Mouse (Mus musculus) intestine, embryonic 15.5 days (tissue): ENCODE measurements around the gene Ints7. TPM values are rescaled to one million over a fixed set of nuclear protein-coding genes. Genes with fewer than 3 reads are reported as not detected.

ENCODE experiments used
- ATAC-seq: fragments of 200-750 bp; cut with Nextera tagmentation; 2 replicates; pipeline ENCODE4 v1.8.0; 2017; ENCODE audit warnings: moderate TSS enrichment, moderate library complexity
- H3K27ac ChIP-seq: fragments of 300-500 bp; sonication (generic); 2 replicates; pipeline ENCODE4 v1.5.1; 2015; ENCODE audit warnings: mild to moderate bottlenecking, inconsistent platforms
- H3K27me3 ChIP-seq: fragments of 300-500 bp; sonication (generic); replicated peaks from 2 replicates; pipeline ENCODE4 v1.6.1; 2015; ENCODE audit warnings: inconsistent platforms
- H3K36me3 ChIP-seq: fragments of 300-500 bp; sonication (generic); 2 replicates; pipeline ENCODE4 v1.6.1; 2015; ENCODE audit warnings: inconsistent platforms
- H3K4me1 ChIP-seq: fragments of 300-500 bp; sonication (generic); replicated peaks from 2 replicates; pipeline ENCODE4 v1.6.1; 2015; ENCODE audit warnings: inconsistent platforms
- H3K4me2 ChIP-seq: fragments of 300-500 bp; sonication (generic); replicated peaks from 2 replicates; pipeline ENCODE4 v1.6.1; 2015; ENCODE audit warnings: mild to moderate bottlenecking, inconsistent platforms
- H3K4me3 ChIP-seq: fragments of 300-500 bp; sonication (generic); replicated peaks from 2 replicates; pipeline ENCODE4 v1.5.1; 2015; ENCODE audit warnings: inconsistent platforms
- H3K9ac ChIP-seq: fragments of 300-500 bp; sonication (generic); 2 replicates; pipeline ENCODE4 v1.6.1; 2015; ENCODE audit warnings: inconsistent platforms
- H3K9me3 ChIP-seq: fragments of 300-500 bp; sonication (generic); 2 replicates; pipeline ENCODE4 v1.6.1; 2016; ENCODE audit warnings: inconsistent platforms
- WGBS: fragments of 180-500 bp; shearing (Covaris S2); methylation state at CpG from one replicate; pipeline ENCODE4 v1.1.7; 2015; 5-methylcytosine and 5-hydroxymethylcytosine counted together
- polyA plus RNA-seq: library from polyadenylated mRNA; unstranded; fragments of >200 nt; fragmentation: Nextera tagmentation; extraction: Ambion mirVana; gene quantifications from 2 replicates; pipeline ENCODE4 v1.2.1, GENCODE M21; 2015

Ints7 gene
- polyA plus RNA-seq, 1 experiment from 2014 or later = 44.7 TPM

DNA sequence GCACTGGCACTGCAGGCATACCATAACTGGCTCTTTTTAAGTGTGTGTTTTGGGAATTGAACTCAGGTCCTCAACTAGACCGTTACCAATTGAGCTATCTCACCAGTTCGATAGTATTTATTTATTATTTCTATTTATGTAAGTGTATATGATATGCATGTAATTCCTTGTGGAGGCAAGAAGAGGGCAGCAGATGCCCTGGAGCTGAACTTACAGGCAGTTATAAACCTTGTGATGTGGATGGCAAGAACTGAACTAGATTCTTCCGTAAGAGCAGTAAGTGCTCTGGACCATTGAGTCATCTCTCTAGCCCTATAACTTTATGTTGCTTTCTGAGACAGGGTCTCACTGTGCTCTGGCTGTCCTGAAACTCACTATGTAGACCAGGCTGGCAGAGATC is 11.6 kb downstream of the Ints7 start:
- H3K4me1 ChIP-seq = no peaks in the 10 kb centered on the region
- ATAC-seq = no peak
- no peak overlapping the region for H3K4me3 ChIP-seq
- H3K9me3 ChIP-seq = no peaks in the 10 kb centered on the region
- H3K4me2 ChIP-seq = no peak overlapping the region
- no peak overlapping the region for H3K9ac ChIP-seq
- H3K27me3 ChIP-seq = no peaks in the 10 kb centered on the region
- H3K27ac ChIP-seq = no peak overlapping the region
- H3K36me3 ChIP-seq = peaks cover 32% of the 10 kb centered on the region
- 93% methylated on average over 3 of the region's 3 CpGs for WGBS

DNA sequence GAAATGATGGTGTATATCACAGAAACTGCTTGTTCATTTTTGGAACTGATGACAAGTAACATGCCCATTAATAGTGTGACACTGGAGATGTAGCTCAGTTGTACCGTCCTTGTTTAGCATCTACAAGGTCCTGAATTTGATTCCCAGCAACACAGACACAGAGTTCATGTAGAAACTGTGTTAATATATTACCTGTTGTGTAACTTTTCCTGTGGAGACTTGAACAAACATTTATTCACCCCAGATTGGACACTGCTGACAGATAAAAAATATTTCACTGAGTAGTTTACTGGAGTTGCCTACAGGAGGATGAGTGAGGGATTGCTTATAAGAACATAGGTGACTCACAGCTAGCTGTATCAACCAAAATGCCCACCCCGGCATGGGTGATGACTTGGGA is 13.3 kb downstream of the Ints7 start:
- no peak for ATAC-seq
- no peak overlapping the region for H3K4me2 ChIP-seq
- no peak overlapping the region for H3K4me3 ChIP-seq
- no peak overlapping the region for H3K9ac ChIP-seq
- H3K9me3 ChIP-seq = no peaks in the 10 kb centered on the region
- H3K4me1 ChIP-seq = no peaks in the 10 kb centered on the region
- 98% methylated on average over 2 of the region's 2 CpGs for WGBS
- peaks cover 31% of the 10 kb centered on the region for H3K36me3 ChIP-seq
- H3K27ac ChIP-seq = no peak overlapping the region
- no peaks in the 10 kb centered on the region for H3K27me3 ChIP-seq

- Histone ChIP-seq H3K4me2 (no peak overlapping the region), H3K4me1 (no peaks in the 10 kb centered on the region), H3K9ac (no peak overlapping the region), H3K4me3 (no peak overlapping the region), H3K36me3 (peaks cover 39% of the 10 kb centered on the region), H3K27ac (no peak overlapping the region), H3K9me3 (no peaks in the 10 kb centered on the region), H3K27me3 (no peaks in the 10 kb centered on the region)
- ATAC-seq = no peak
- WGBS = 85% methylated on average over 12 of the region's 12 CpGs
These were observed 16.7 kb downstream of the Ints7 start for GRCm38 (mm10) chr1:191592016-191592720.

- no peak overlapping the region for H3K27ac ChIP-seq
- ATAC-seq = no peak
- no peak overlapping the region for H3K9ac ChIP-seq
- H3K4me3 ChIP-seq = no peak overlapping the region
- H3K36me3 ChIP-seq = peaks cover 30% of the 10 kb centered on the region
- H3K9me3 ChIP-seq = no peaks in the 10 kb centered on the region
- no peaks in the 10 kb centered on the region for H3K27me3 ChIP-seq
- H3K4me2 ChIP-seq = no peak overlapping the region
- WGBS = 92% methylated on average over 8 of the region's 8 CpGs
- H3K4me1 ChIP-seq = no peaks in the 10 kb centered on the region
These were observed 20.6 kb downstream of the Ints7 start for GRCm38 (mm10) chr1:191596076-191596475.

DNA sequence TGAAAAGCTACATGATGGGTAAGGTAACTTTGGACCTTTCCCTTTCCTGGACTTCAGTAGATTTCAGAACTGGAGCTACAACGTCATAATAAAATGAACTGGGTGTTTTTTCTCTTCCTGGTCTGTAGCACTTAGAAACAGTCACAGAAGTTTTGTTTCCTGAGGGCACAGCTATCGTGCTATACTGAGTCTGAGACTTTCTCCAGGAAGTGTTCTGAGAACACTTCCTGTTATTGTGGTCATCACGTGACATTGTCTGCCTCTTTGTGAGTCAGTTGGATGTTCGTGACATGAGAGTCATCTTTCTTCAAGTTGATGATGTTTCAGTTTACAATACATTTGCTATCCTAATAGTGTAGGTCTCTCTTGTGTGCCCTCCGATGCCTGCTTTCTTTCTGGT is 23.8 kb downstream of the Ints7 start:
- 67% methylated on average over 5 of the region's 5 CpGs for WGBS
- Histone ChIP-seq H3K4me2 (no peak overlapping the region), H3K27ac (no peak overlapping the region), H3K4me3 (no peak overlapping the region), H3K36me3 (peaks cover 20% of the 10 kb centered on the region), H3K27me3 (no peaks in the 10 kb centered on the region), H3K9ac (no peak overlapping the region), H3K4me1 (no peaks in the 10 kb centered on the region), H3K9me3 (no peaks in the 10 kb centered on the region)
- no peak for ATAC-seq

- Histone ChIP-seq H3K4me1 (no peaks in the 10 kb centered on the region), H3K36me3 (peaks cover 35% of the 10 kb centered on the region), H3K27me3 (no peaks in the 10 kb centered on the region), H3K4me2 (no peak overlapping the region), H3K4me3 (no peak overlapping the region), H3K9me3 (no peaks in the 10 kb centered on the region), H3K9ac (no peak overlapping the region), H3K27ac (no peak overlapping the region)
- no peak for ATAC-seq
- 83% methylated on average over 3 of the region's 3 CpGs for WGBS
These were observed 29.3 kb downstream of the Ints7 start for GRCm38 (mm10) chr1:191604690-191605089.

DNA sequence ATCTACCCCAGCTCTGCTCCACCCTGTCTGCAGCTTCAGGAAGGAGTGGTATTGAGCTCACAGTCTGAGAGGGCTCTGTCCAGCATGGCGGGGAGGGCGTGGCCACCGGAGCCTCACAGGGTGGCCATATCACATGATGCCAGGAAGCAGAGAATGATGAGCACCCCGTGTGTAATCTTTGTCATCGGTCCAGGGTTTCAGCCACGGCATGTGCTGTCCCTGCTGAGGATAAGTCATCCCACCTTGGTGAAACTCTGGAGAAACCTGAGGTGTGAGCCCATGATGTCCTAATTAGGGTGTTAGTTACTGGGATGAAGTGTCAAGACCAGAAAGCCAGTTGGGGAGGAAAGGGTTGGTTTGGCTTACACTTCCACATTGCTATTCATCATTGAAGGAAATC is 33.6 kb downstream of the Ints7 start:
- no peak overlapping the region for H3K4me2 ChIP-seq
- H3K4me1 ChIP-seq = no peaks in the 10 kb centered on the region
- no peak overlapping the region for H3K4me3 ChIP-seq
- H3K27ac ChIP-seq = no peak overlapping the region
- H3K27me3 ChIP-seq = no peaks in the 10 kb centered on the region
- no peaks in the 10 kb centered on the region for H3K9me3 ChIP-seq
- no peak overlapping the region for H3K9ac ChIP-seq
- ATAC-seq = no peak
- peaks cover 52% of the 10 kb centered on the region for H3K36me3 ChIP-seq
- 90% methylated on average over 6 of the region's 6 CpGs for WGBS

- Histone ChIP-seq H3K36me3 (peaks cover 53% of the 10 kb centered on the region), H3K9me3 (no peaks in the 10 kb centered on the region), H3K27ac (no peak overlapping the region), H3K27me3 (no peaks in the 10 kb centered on the region), H3K4me3 (no peak overlapping the region), H3K9ac (no peak overlapping the region), H3K4me2 (no peak overlapping the region), H3K4me1 (no peaks in the 10 kb centered on the region)
- ATAC-seq = no peak
- WGBS = 80% methylated on average over 1 of the region's 1 CpGs
These were observed 34.1 kb downstream of the Ints7 start for GRCm38 (mm10) chr1:191609578-191609977.

GRCm38 (mm10) chr1:191610357-191610756 is 34.9 kb downstream of the Ints7 start:
- peaks cover 52% of the 10 kb centered on the region for H3K36me3 ChIP-seq
- H3K9me3 ChIP-seq = no peaks in the 10 kb centered on the region
- 94% methylated on average over 7 of the region's 7 CpGs for WGBS
- no peak for ATAC-seq
- H3K4me3 ChIP-seq = no peak overlapping the region
- H3K4me2 ChIP-seq = no peak overlapping the region
- no peak overlapping the region for H3K27ac ChIP-seq
- no peak overlapping the region for H3K9ac ChIP-seq
- no peaks in the 10 kb centered on the region for H3K4me1 ChIP-seq
- H3K27me3 ChIP-seq = no peaks in the 10 kb centered on the region

DNA sequence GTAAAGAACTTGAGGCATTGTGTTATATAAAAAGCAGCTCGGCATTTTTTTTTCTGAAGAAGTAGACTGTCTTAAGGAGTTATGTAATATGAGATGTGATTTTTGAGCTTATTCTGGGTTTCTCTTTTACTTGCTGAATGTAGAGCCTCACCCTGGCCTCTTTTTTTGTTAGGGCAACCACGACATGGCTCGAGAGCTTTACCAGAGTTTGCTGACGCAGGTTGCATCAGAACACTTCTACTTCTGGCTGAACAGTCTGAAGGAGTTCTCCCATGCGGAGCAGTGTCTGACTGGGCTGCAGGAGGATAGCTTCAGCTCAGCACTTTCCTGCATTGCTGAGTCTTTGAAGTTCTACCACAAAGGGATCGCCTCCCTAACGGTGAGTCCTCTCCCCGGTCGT is 36.2 kb downstream of the Ints7 start:
- H3K4me1 ChIP-seq = no peaks in the 10 kb centered on the region
- no peak for ATAC-seq
- no peak overlapping the region for H3K4me3 ChIP-seq
- no peaks in the 10 kb centered on the region for H3K9me3 ChIP-seq
- peaks cover 57% of the 10 kb centered on the region for H3K36me3 ChIP-seq
- 91% methylated on average over 9 of the region's 9 CpGs for WGBS
- H3K4me2 ChIP-seq = no peak overlapping the region
- H3K27me3 ChIP-seq = no peaks in the 10 kb centered on the region
- H3K9ac ChIP-seq = no peak overlapping the region
- H3K27ac ChIP-seq = no peak overlapping the region

DNA sequence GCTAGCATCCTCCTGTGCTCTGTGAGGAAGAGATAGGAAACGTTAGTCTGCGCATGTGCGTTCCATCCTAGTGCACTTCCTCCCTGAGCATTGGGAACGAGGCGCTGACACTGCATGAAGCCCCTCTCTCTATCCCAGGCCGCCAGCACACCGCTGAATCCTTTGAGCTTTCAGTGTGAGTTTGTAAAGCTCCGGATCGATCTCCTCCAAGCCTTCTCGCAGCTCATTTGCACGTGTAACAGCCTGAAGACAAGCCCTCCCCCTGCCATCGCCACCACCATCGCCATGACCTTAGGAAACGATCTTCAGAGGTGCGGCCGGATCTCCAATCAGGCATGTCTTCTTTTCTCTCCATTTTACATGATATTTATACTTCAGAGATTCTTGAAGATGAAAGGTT is 37.4 kb downstream of the Ints7 start:
- H3K4me1 ChIP-seq = no peaks in the 10 kb centered on the region
- no peak for ATAC-seq
- H3K27ac ChIP-seq = no peak overlapping the region
- no peaks in the 10 kb centered on the region for H3K27me3 ChIP-seq
- H3K4me2 ChIP-seq = no peak overlapping the region
- peaks cover 56% of the 10 kb centered on the region for H3K36me3 ChIP-seq
- H3K9me3 ChIP-seq = no peaks in the 10 kb centered on the region
- no peak overlapping the region for H3K9ac ChIP-seq
- no peak overlapping the region for H3K4me3 ChIP-seq
- WGBS = 87% methylated on average over 16 of the region's 16 CpGs

DNA sequence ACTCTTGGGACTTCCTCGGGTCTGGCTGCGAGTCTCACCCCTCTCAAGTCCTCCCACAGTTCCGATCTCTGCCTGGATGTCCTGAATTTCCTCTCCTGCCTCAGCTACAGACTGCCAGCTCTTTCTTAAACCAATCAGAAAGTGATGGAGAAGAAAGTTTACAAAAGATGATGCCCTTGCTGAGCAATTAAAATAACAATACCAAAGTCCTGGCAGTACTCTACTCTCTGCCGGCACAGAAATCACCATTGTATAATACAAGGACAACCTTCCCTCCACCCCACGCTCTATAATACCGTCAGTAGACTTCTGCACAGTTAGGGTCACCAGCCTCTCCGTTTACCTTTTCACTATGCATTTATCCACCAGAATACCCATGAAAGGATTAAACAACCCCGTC is 40.8 kb downstream of the Ints7 start:
- Histone ChIP-seq H3K36me3 (peaks cover 64% of the 10 kb centered on the region), H3K27ac (no peak overlapping the region), H3K27me3 (no peaks in the 10 kb centered on the region), H3K4me2 (no peak overlapping the region), H3K9me3 (no peaks in the 10 kb centered on the region), H3K4me1 (no peaks in the 10 kb centered on the region), H3K9ac (no peak overlapping the region), H3K4me3 (no peak overlapping the region)
- 95% methylated on average over 8 of the region's 8 CpGs for WGBS
- ATAC-seq = no peak

- ATAC-seq = no peak
These were observed 42.2 kb downstream of the Ints7 start for GRCm38 (mm10) chr1:191617589-191617988.

More at GRCm38 (mm10) chr1:191617589-191617988, 42.2 kb downstream of the Ints7 start:
- H3K4me3 ChIP-seq = no peak overlapping the region
- peaks cover 56% of the 10 kb centered on the region for H3K36me3 ChIP-seq
- no peaks in the 10 kb centered on the region for H3K9me3 ChIP-seq
- H3K27me3 ChIP-seq = no peaks in the 10 kb centered on the region
- no peak overlapping the region for H3K9ac ChIP-seq
- H3K4me1 ChIP-seq = no peaks in the 10 kb centered on the region
- H3K4me2 ChIP-seq = no peak overlapping the region
- no peak overlapping the region for H3K27ac ChIP-seq
- 91% methylated on average over 3 of the region's 3 CpGs for WGBS
